Mouse (Mus musculus): ENCODE data around the gene Tac1.
A peak's percentile ranks its signal among the peaks of the same experiment; 100 is the strongest.
"Not testable (repeated sequence)": the region's sequence is repeated elsewhere in the genome, so short reads cannot be mapped to it uniquely, and the experiment has no call there.

The Tac1 gene

DNA sequence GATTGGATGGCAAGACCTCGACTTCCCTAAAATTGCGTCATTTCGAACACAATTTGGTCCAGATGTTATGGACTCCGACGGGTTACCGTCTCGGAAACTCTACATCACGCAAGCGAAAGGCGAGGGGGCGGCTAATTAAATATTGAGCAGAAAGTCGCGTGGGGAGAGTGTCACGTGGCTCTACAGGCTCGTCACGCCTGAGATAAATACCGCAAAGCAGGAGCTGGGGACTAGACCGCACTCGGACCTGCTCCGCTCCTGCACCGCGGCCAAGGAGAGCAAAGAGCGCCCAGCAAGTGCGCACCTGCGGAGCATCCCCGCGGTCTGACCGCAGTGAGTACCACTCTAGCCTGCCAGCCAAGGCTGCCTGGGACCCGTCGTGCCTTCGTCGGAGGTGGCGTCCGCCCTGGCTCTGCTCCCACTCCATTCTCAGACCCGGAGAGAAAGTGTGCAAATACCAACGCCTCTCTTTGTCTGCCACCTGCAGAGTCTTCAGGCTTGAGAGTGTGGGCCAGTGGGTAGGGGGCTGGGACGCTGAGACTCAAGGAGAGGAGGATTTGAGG, at the start of gene Tac1:
Tac1 (plus strand) TSS at position 51 of the 563 bp plus-strand sequence.
- DNase-seq (ENCODE audit: low read depth, low spot score) = peak; percentile 43

DNA sequence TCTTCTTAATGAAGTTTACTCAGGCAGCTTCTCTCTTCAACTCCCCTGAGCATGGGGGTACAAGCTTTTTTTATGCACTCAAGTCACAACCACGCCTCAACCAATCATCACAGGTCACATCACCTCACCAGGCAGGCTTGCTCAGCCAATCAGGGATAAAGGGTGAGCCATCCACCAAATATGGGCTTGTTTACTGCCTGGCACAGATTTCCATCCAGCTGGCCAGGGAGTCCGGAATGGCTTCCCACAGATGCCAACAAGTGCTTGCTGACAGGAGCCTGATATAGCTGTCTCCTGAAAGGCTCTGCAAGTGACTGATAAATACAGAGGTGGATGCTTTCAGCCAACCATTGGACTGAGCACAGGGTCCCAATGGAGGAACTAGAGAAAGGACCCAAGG, 11.2 kb upstream of the Tac1 start:
- not testable (repeated sequence) for DNase-seq (ENCODE audit: low read depth, low spot score)

DNA sequence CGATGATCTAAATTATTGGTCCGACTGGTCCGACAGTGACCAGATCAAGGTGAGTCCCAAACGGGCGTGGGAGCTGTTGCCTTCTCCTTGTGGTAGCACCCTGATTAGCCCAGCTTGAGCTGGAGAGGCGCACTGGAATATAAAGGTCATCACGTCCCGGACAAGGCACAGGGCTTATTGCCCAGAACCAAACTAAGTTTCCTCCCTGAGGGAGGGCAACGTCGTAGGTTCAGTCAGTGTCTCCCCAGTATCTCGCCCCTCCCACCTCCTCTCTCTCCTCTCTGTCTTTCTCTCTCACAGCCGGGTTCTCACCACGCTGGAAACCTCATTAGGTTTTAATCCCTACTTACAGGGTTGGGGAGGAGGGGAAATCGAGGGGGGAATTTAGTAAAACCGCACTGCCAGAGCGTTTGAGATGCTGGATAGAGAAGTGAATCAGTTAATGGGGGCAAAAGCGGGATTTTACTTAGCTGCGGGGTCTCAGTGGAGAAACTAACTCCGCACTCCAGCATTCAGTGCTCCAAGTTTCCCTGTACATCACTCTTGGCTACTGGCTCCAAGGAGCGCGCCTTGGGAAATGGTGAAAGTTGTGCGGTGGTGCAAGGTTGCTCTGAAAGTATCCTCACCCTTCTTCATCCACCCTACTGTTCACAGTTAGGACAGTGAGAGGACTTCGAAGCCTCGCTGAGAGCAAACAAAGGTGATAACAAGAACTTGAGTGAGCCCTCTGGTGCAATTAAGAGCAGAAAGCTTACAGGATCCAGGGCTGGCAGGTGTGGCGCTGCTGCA, 1.2 kb downstream of the Tac1 start:
- peak; percentile 12 for DNase-seq (ENCODE audit: low read depth, low spot score)

DNA sequence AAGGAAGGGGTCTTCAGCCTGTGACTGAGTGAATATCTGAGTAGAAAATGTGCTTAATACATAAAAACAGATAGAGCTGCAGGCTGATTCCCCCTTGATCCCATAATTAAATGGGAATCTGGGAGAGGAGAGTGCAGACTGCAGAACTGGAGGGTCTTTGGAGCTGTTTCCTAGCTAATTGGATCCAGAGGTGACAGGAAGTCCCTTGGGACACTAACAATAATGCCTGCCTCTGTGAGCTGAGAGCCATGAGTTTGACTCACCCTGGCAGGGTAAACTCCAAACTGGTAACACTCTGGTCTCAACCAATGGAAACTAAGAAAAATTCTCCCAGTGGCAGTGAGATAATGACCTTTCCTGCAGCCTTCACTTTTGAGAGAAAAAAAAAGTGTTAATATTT, 3.5 kb downstream of the Tac1 start:
- DNase-seq (ENCODE audit: low read depth, low spot score) = no peak

DNA sequence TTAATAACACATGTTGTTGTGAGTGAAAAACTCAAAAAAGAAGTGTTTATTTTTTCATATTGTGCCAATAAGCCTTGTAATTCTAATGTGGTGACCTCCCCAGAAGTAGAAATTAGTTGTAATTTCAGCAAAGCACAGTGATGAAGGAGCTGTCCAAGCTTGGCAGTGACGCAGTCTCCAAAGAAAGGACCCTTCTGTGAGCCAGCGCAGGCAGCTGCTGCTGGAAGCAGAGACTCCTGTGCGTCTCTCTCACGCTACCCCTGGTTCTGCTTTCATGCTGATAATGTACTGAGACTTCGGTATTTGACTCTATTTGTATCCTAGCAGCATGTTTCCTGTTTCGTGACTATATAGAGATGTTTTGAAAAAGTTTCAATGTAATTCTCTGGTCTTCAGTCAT, 7.8 kb downstream of the Tac1 start:
- DNase-seq (ENCODE audit: low read depth, low spot score) = no peak

DNA sequence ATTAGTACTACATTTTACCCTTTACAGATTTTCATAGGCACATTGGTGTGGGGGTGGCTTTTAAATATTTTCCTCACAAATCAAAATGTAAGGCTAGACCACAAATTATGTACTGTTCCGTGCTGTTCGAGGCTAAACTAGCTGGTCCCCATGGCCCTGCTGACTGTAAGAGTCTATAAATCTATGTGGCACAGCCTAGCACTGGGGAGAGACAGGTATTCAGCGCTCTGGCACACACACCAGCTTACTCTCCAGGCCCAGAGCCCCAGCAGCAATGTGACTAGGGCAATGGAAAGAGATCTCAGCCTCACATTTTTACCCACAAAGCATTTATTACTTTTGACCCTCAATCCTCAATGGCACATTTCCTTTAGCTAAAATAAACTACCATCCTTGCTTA, 9.9 kb downstream of the Tac1 start:
- DNase-seq (ENCODE audit: low read depth, low spot score) = no peak

DNA sequence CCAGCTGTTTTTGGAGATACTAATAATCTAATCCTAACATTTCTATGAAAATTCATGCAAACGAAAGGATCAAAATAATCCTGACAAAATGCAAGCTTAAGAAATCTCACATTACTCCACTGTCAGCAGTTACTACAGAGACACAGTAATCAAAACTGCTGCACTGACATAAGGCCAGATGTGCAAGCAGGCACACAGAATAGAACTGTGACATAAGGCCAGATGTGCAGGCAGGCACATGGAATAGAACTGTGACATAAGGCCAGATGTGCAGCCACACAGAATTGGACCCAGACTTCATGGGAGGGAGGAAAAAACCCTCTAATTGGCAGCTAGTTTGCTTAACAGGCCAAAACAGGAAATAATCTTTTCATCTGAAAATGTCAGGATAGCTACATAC, 16.5 kb downstream of the Tac1 start:
- no peak for DNase-seq (ENCODE audit: low read depth, low spot score)

DNA sequence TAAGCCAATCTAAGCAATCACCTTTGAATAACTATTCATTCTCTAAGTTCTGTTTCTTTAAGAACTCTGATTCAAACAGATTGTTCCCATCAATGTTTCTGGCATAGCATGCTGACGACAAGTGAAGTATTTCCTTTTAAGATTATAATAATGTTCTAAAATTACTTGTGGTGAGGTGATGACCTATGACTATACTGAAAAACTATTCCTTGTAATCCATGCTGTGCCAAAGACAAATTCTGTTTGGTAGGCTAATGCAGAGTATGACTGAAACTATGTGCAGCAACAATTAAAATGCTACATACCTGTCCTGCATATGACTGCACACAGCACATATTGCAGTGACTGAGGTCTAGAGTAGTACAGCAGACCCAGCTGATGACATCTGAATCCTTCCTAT, 23.4 kb downstream of the Tac1 start:
- no peak for DNase-seq (ENCODE audit: low read depth, low spot score)

DNA sequence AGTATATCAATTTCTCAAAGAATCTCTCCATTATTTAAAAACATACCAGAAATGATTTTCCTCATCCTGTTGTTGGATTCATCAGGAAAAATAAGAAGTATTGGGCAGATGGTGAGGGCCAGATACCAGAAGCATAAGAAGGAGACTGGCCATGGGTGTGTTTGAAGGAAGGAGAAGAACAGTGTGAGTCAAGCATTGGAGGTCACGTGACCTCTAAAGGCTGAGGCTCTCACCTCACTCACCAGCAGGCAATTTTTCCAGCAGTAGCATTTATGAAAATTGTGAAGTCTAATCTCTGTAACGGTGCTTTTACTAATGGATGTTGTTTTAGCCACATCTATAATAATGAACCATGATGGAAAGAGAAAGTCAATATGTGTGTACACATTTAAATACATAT, 39.8 kb downstream of the Tac1 start:
- DNase-seq (ENCODE audit: low read depth, low spot score) = no peak

DNA sequence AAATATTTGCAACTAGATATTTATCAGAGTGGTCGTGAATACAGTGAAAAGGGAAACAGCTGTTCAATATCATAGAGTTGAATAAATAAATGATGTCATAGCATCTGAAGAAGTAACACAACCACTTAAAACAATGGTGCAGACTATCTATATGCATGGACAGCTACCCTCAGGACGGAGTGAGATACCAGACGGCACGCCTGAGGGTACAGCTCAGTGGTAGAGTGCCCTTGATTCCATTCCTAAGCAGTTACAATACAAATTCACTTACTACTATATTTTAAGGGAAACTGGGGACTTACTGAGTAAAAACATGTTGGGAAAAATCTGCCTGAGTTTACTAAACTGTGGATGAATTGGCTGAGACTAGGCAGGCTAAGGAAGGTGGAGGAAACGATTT, 43.7 kb downstream of the Tac1 start:
- no peak for DNase-seq (ENCODE audit: low read depth, low spot score)

DNA sequence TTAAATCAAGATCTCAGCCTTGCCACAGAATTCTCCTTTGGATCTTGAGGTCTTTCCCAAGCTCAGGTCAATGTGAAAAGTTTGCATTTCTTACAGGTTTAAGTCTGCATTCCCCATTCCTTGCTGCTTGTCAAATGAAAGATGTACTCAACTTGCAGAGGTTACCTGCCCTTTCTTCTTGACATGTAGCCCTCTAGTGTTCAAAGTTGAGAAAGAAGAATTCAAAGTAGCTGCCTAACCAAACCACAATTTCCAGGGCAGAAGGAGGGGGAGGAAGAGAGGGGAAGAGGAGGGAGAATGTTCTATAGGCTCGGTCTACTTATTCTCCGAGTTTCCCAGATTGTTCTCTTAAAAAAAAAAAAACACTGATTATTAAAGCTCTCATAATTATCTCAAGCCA, 45.5 kb downstream of the Tac1 start:
- DNase-seq (ENCODE audit: low read depth, low spot score) = peak; percentile 41

DNA sequence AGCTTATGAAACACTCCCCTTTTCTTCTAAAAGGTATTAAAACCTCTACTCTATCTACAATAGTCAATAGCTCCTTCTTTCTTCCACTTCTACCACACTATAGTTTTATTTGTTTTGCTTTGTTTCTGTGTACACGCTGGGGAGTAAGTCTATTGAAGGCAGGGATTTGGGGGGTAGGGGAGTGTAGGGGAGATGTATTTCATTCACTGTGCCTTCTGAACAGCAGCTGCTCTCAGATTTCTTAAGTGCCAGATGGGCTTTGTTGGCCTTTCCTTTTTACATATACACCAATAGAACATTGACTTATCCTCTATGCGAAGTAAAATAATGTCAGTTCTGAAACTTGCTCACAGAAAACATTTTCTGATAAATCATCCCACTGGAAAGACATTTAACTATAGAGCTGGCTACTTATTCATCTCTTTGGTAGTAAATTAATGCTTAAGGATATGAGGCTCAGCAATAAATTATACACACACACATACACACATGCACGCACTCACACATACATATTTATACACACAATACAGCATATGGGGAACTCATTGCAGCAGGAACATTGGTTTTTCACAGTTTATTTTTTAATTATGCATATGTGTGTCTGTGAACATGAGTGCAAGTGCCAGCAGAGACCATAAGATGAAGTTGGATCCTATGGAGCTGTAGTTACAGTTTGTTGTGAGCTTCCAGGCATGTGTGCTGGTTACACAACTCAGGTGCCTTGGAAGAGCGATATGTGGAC, 46.8 kb downstream of the Tac1 start:
- no peak for DNase-seq (ENCODE audit: low read depth, low spot score)

DNA sequence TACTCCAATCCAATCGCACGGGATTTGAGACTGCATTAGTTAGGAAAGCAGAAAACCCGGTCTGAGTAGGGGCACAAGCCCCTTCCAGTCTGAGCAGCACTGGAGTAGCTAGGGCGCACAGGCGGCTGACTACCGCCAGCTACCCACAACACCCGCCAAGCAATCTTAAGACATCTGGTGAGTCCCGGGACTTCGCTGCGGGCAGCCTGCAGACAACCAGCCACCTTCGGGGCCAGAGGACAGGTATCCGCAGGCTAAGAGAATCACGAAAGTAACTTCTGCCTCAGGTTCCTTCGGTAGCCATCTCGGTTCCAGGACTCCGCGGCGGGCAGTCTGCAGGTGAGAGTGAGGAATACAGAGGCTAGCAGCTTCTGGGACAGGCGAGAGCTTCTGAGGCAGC, 59.0 kb downstream of the Tac1 start:
- peak; percentile 57 for DNase-seq (ENCODE audit: low read depth, low spot score)

Measured in ZHBTc4 (cell line).